Mouse (Mus musculus) adrenal gland (tissue): ENCODE measurements around the gene Ccnc.
"Not testable (repeated sequence)": the region's sequence is repeated elsewhere in the genome, so short reads cannot be mapped to it uniquely, and the experiment has no call there.

Experiments
- intact Hi-C: fragments of 180-260 bp; cut with DNase I; formaldehyde crosslinking; loops from one replicate; pipeline ENCODE4 v1.15.1; 2025

The Ccnc gene

GRCm38 (mm10) chr4:21722752-21723334 is 4.7 kb upstream of the Ccnc start:
- intact Hi-C loops, result loop anchor here (10.0 kb wide), 1 partner anchor 92 kb away; no protein-coding TSS in a partner anchor

DNA sequence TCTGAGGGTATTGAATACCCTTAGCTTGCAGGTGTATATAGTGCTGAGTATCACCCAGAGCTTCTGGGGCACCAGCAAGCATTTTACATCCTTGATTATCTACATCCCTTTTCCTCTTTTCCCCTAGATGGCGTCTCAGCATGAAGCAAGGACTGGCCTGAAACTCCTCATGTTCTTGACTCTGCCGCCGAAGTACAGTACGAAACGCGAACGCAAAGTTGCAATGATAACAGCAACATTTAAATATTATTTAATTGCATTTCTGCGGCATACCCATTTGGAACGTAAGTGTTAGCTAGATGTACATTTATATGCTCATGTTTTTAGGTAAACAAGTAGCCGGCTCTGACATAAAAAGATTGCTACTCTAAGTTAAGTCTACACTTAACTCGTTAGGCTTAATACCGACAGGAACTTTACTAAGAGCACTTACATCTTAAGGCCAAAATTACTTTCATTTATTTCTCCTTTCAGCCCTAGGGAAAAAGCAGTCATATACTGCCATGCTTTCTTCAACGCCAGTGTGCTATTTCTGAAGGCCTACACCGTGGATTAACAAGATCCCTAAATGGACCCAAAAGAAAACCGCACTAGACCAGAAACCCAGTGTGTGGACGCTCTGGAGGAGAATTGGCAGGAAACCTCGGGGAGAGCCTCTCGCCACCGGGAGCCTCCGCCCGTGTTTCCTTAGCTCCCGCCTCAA is 438 bp upstream of the Ccnc start:
- intact Hi-C loops, result loop anchor here (10.0 kb wide), 1 partner anchor 88 kb away; no protein-coding TSS in a partner anchor

- intact Hi-C loops, result no loop called here
These were observed 11.7 kb downstream of the Ccnc start for GRCm38 (mm10) chr4:21739169-21739568.

DNA sequence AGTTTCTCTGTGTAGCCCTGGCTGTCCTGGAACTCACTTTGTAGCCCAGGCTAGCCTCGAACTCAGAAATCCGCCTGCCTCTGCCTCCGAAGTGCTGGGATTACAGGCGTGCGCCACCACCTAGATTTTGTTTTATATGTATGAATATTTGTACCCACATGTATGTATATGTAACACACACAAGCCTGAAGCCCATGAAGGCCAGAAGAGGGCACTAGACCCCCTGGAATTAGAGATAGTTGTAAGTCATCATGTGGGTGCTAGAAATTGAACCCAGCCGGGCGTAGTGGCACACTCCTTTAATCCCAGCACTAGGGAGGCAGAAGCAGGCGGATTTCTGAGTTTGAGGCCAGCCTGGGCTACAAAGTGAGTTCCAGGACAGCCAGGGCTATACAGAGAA is 16.6 kb downstream of the Ccnc start:
- intact Hi-C loops, result not testable (repeated sequence)

- intact Hi-C loops, result no loop called here
These were observed 18.2 kb downstream of the Ccnc start for GRCm38 (mm10) chr4:21745723-21746122.

DNA sequence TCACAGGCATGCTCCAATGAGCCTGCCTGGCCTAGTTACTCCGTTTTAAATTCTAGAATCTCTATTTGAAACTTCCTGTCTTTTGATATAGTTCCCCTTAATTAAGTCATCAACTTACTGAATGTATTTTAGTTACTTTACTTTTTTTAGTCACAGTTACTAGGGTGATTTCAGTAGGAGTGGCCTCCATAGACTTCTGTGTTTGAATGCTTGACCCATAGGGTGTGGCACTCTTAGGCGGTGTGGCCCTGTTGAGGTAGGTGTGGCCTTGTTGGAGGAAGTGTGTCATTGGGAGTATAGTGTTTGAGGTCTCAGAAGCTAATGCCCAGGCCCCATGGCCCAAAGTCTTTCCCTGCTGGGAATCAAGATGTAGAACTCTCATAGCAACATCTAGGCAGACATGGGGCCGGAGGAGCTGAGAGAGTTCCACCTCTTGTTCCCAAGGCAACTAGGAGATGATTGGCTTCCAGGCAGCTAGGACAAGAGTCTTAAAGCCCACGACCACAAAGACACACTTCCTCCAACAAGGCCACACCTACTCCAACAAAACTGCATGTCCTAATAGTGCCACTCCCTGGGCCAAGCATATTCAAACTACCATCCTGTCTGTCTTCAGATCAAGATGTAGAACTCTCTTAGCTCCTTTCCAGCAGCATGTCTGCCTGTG is 27.8 kb downstream of the Ccnc start:
- intact Hi-C loops, result no loop called here

DNA sequence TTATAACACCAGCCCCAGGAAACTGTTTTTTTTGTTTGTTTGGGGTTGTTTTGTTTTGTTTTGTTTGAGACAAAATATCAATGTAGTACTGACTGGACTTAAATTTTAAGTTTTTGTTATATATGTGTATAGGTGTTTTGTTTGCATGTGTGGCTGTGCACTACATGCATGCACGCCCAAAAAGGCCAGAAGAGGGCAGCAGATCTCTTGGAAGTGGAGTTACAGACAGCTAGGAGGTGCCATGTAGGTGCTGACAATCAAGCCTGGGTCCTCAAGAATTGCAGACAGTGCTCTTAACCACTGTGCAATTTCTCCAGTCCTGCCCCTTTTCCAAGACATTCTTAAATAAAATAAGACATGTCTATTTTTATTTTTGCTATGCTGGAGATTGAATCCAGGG is 31.4 kb downstream of the Ccnc start:
- intact Hi-C loops, result no loop called here

- intact Hi-C loops, result no loop called here
These were observed 34.1 kb downstream of the Ccnc start for GRCm38 (mm10) chr4:21761416-21762160.

- intact Hi-C loops, result no loop called here
These were observed 36.3 kb downstream of the Ccnc start for GRCm38 (mm10) chr4:21763827-21764226.

DNA sequence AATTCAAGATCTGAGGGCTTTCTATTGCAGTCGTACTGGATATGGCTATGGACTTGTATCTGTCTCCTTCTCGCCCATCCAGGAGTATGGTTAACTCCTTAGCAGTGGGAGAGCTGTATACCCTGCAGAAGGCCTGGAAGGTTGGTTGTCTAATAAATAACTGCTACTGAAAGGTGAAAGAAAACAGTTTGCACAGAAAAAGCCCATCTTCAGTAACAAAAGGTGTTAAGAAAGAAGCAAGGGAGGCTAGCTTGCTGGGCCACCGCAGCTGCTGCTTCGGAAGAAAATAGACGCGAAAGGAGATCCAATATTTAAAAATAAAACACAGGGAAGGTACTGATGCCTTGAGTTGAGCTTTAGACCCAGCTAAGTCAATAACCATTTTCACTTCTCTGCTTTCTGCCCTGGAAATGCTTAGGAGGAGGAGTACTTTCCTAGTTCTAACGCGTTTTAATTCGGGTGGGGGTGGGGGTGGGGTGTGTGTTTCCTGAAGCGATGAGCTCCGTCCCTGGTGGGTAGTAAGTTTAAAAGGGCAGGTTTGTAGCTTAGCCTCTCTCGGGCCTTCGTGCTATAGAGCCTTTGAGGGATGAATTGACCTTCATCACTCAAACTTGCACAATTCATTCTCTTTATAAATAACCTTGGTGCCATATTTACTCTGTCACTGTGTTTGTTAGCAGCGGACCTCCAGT is 38.8 kb downstream of the Ccnc start:
- intact Hi-C loops, result no loop called here

GRCm38 (mm10) chr4:21766863-21767304 is 39.4 kb downstream of the Ccnc start, which contains the start of the genes Usp45 and Tstd3:
Gene Usp45 (plus strand): TSS chr4:21767156.
Gene Tstd3 (minus strand): TSS chr4:21767212.
- intact Hi-C loops, result no loop called here

GRCm38 (mm10) chr4:21771064-21771463 is 43.6 kb downstream of the Ccnc start:
- intact Hi-C loops, result no loop called here

- intact Hi-C loops, result no loop called here
These were observed 44.8 kb downstream of the Ccnc start for GRCm38 (mm10) chr4:21772306-21772705.

GRCm38 (mm10) chr4:21776091-21776945 is 48.8 kb downstream of the Ccnc start:
- intact Hi-C loops, result no loop called here

GRCm38 (mm10) chr4:21776946-21777265 is 49.4 kb downstream of the Ccnc start:
- intact Hi-C loops, result no loop called here

GRCm38 (mm10) chr4:21780816-21781726 is 53.6 kb downstream of the Ccnc start:
- intact Hi-C loops, result no loop called here

DNA sequence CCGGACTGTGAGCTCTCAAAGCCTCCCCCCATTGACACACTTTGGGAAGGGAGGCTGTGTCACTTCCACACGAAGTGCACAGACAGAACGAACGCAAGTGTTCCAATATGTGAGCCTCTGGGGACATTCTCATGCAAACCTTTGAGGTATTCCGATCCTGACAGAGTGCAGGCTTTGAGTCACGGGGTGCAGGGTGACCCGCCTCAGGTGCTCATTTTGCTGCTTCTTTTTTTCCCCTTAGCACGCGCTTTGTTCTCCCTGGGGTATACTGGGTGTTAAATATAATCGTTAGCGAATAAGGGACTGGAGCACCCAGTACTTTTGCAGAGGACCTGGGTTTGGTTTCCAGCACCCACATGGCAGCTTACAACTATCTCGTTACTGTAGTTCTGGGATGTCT is 58.8 kb downstream of the Ccnc start:
- intact Hi-C loops, result no loop called here

DNA sequence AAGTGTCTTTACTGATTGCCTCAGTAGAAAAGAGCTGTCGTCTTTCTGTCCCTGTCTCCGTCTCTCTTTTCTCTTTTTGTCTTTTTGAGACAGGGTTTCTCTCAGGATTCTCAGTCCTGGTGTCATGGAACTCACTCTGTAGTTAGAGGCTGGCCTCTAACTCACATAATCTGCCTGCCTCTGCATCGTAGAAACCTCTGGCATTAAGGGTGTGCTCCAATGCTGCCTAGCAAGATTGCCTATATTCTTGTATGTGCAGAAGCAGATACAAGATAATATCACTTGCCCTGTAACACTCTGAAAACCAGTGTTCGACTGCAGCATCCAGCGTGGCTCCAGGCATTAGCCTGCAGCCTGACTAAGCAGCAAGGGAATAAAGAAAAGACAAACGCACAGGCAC is 61.4 kb downstream of the Ccnc start:
- intact Hi-C loops, result no loop called here

DNA sequence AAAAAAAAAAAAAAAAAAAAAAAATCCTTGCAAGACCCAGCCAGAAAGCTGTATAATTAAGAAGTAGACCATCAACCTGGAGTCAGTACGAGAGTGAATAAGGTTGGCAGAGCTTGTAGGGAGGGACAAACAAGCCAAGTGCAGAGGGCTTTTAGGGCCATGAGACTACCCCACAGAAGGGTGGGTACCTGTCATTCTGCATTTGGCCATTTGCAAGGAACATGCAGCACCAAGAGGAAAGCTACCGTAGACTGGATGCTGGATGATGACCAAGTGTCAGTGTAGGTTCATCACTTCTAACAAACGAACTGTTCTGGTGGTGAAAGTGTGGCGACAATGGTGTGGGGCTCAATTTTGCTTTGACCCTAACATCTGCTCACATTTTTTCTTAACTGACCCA is 62.3 kb downstream of the Ccnc start:
- intact Hi-C loops, result no loop called here
